Mouse (Mus musculus) liver, embryonic 14.5 days (tissue): ENCODE results near the gene Olfr933. TPM values are rescaled to one million over a fixed set of nuclear protein-coding genes. Genes with fewer than 3 reads are reported as not detected.

ENCODE experiments used
- ATAC-seq: fragments of 200-750 bp; cut with Nextera tagmentation; 2 replicates; pipeline ENCODE4 v1.8.0; 2017; ENCODE audit warnings: moderate number of reproducible peaks, mild to moderate bottlenecking, moderate library complexity; ENCODE audit not compliant: insufficient read depth
- DNase-seq, 3 experiments: peaks; one replicate each; pipeline ENCODE4 v3.0.0-alpha.2; 2012 to 2013; ENCODE audit warnings: low read depth in 3 of 3, low spot score in 3 of 3
- H3K27ac ChIP-seq: fragments of 300-500 bp; sonication (generic); 2 replicates; pipeline ENCODE4 v1.5.1; 2014; ENCODE audit warnings: moderate library complexity, mild to moderate bottlenecking, control low read depth, inconsistent platforms
- H3K27me3 ChIP-seq: fragments of 300-500 bp; sonication (generic); 2 replicates; pipeline ENCODE4 v1.6.1; 2014; ENCODE audit warnings: mild to moderate bottlenecking, low read length, moderate library complexity; ENCODE audit not compliant: control insufficient read depth, insufficient read depth
- H3K36me3 ChIP-seq: fragments of 300-500 bp; sonication (generic); replicated peaks from 2 replicates; pipeline ENCODE4 v1.6.1; 2014; ENCODE audit warnings: low read depth; ENCODE audit not compliant: control insufficient read depth, insufficient read depth
- H3K4me1 ChIP-seq, 2 experiments: fragments of 200-500 bp in 1 of 2; fragments of 300-500 bp in 1 of 2; sonication (generic) in 1 of 2; replicated peaks; 2 replicates each; pipeline ENCODE4 v1.6.1; 2012 to 2014; ENCODE audit warnings: antibody characterized with exemption in 1 of 2, inconsistent platforms in 1 of 2, low read length in 1 of 2; ENCODE audit not compliant: control insufficient read depth in 2 of 2, insufficient read depth in 2 of 2
- H3K4me2 ChIP-seq: fragments of 300-500 bp; sonication (generic); 2 replicates; pipeline ENCODE4 v1.6.1; 2014; ENCODE audit warnings: low read depth, mild to moderate bottlenecking, control low read depth, moderate library complexity
- H3K4me3 ChIP-seq, 2 experiments: fragments of 200-500 bp in 1 of 2; fragments of 300-500 bp in 1 of 2; sonication (generic) in 1 of 2; 2 replicates each; pipeline ENCODE4 v1.5.1; 2012 to 2014; ENCODE audit warnings: low read depth in 2 of 2, low read length in 2 of 2, mild to moderate bottlenecking in 2 of 2, control low read depth in 1 of 2, inconsistent platforms in 1 of 2, moderate library complexity in 1 of 2; ENCODE audit not compliant: insufficient read depth in 1 of 2
- H3K9ac ChIP-seq: fragments of 300-500 bp; sonication (generic); replicated peaks from 2 replicates; pipeline ENCODE4 v1.6.1; 2014; ENCODE audit warnings: mild to moderate bottlenecking, control low read depth, moderate library complexity
- H3K9me3 ChIP-seq: fragments of 300-500 bp; sonication (generic); 2 replicates; pipeline ENCODE4 v1.6.1; 2016; ENCODE audit warnings: low read length, mixed read lengths; ENCODE audit not compliant: control insufficient read depth
- CTCF ChIP-seq: IDR thresholded peaks from 2 replicates; pipeline ENCODE4 v1.5.1; 2016; ENCODE audit warnings: antibody characterized with exemption, low read depth, control low read depth
- EP300 ChIP-seq: IDR thresholded peaks from 2 replicates; pipeline ENCODE4 v1.6.1; 2016; ENCODE audit warnings: antibody characterized with exemption, low read depth
- WGBS: fragments of 180-500 bp; shearing (Covaris S2); extraction: QIAGEN DNeasy Blood & Tissue Kit; methylation state at CpG from one replicate; pipeline ENCODE4 v1.1.7; 2014; ENCODE audit not compliant: insufficient replicate concordance; 5-methylcytosine and 5-hydroxymethylcytosine counted together
- polyA plus RNA-seq, 2 experiments: library from polyadenylated mRNA; depleted of rRNA in 1 of 2; stranded (reverse) in 1 of 2; unstranded in 1 of 2; fragments of >200 nt; fragmentation: Nextera tagmentation in 1 of 2; extraction: Ambion mirVana in 1 of 2; gene quantifications; 2 replicates each; pipeline versions ENCODE4 v1.2.1 to v1.2.3; 2012 to 2014

Gene Olfr933
- polyA plus RNA-seq (2012; rRNA removed) (not detected in 2 replicates), polyA plus RNA-seq (2014; fragmentation: Nextera tagmentation; extraction: Ambion mirVana) (not detected in 2 replicates)

- Histone ChIP-seq H3K27me3 (no peaks in the 10 kb centered on the region), H3K27ac (no peak within 1 kb of the TSS), H3K4me2 (no peak within 1 kb of the TSS), H3K36me3 (no peaks in the 10 kb centered on the region), H3K9ac (no peak within 1 kb of the TSS), H3K4me1 (no peaks in the 10 kb centered on the region), H3K4me3 (no peak within 1 kb of the TSS), H3K9me3 (no peaks in the 10 kb centered on the region)
- ATAC-seq: no peak
- 58% methylated on average over 4 of the region's 4 CpGs for WGBS
- TF ChIP-seq CTCF: no peak
- TF ChIP-seq EP300: no peak
- no peak for DNase-seq
Measured at GRCm38 (mm10) chr9:38972013-38972412, at the start of gene Olfr933. TSS of gene Olfr933 (plus strand) at chr9:38972313.

DNA sequence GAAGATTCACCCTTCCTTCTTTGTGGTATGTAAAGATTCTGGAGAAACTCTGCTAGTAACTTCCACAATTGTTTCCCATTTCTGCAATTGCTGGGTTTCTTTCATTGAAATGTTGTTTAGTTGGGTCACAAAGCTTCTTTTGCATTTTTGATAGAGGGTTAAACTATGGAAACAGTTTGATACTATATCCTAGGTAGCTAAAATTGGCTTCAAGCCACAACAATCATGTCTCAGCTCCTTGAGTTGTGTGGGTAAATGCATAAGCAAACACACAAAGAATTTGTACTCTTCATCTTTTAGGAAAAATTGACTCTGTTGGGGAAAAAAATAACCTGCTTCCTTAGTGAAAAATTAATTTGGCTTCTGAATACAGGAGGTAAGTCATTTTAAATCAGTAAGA lies 42.6 kb upstream of the Olfr933 start, which contains the start of gene Olfr930:
Gene Olfr930 (plus strand): TSS at position 301 of the 400 bp plus-strand sequence.
- H3K4me3 ChIP-seq: no peak within 1 kb of the TSS
- H3K27ac ChIP-seq: no peak within 1 kb of the TSS
- ATAC-seq: no peak
- no peaks in the 10 kb centered on the region for H3K36me3 ChIP-seq
- no peaks in the 10 kb centered on the region for H3K27me3 ChIP-seq
- H3K4me2 ChIP-seq: no peak within 1 kb of the TSS
- TF ChIP-seq EP300: no peak
- TF ChIP-seq CTCF: no peak
- H3K4me1 ChIP-seq: no peaks in the 10 kb centered on the region
- H3K9ac ChIP-seq: no peak within 1 kb of the TSS
- DNase-seq: no peak
- H3K9me3 ChIP-seq: no peaks in the 10 kb centered on the region

- DNase-seq (no peak), ATAC-seq (no peak)
- WGBS: 46% methylated on average over 7 of the region's 7 CpGs
- Histone ChIP-seq H3K27me3 (no peaks in the 10 kb centered on the region), H3K36me3 (no peaks in the 10 kb centered on the region), H3K27ac (no peak overlapping the region), H3K4me3 (no peak overlapping the region), H3K9me3 (no peaks in the 10 kb centered on the region), H3K4me2 (no peak overlapping the region), H3K9ac (no peak overlapping the region), H3K4me1 (no peaks in the 10 kb centered on the region)
- no peak for TF ChIP-seq EP300
- TF ChIP-seq CTCF: no peak
Measured at GRCm38 (mm10) chr9:38953401-38954123, 18.6 kb upstream of the Olfr933 start.

- Histone ChIP-seq H3K36me3 (no peaks in the 10 kb centered on the region), H3K4me3 (no peak overlapping the region), H3K27me3 (no peaks in the 10 kb centered on the region), H3K4me1 (no peaks in the 10 kb centered on the region), H3K4me2 (no peak overlapping the region), H3K9me3 (no peaks in the 10 kb centered on the region), H3K9ac (no peak overlapping the region), H3K27ac (no peak overlapping the region)
- DNase-seq (no peak), ATAC-seq (no peak)
- no peak for TF ChIP-seq EP300
- no peak for TF ChIP-seq CTCF
- 68% methylated on average over 4 of the region's 4 CpGs for WGBS
Measured at GRCm38 (mm10) chr9:38954124-38954416, 18.0 kb upstream of the Olfr933 start.

DNA sequence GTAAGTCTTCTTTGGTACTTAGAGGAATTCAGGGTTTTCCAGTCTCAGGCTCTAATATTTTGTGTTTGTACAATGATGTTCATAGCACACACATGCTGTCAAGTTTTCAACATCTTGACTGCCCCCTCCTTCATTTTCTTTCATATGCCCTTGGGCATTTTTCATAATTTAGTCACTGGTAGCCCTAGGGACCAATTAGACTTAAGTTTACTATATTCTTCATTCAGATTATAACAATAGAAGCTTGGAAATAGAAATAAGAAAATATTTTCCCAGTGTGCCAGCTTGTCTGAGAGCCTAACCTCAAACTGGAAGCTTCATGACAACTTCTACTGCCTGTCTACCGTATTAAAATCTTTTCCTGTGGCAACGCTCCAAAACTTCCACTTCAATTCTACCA lies 16.1 kb downstream of the Olfr933 start, which contains the start of gene Olfr934:
Gene Olfr934 (minus strand): TSS at position 101 of the 400 bp plus-strand sequence.
- Histone ChIP-seq H3K4me3 (no peak within 1 kb of the TSS), H3K9ac (no peak within 1 kb of the TSS), H3K27ac (no peak within 1 kb of the TSS), H3K4me2 (no peak within 1 kb of the TSS), H3K36me3 (no peaks in the 10 kb centered on the region), H3K27me3 (no peaks in the 10 kb centered on the region), H3K9me3 (no peaks in the 10 kb centered on the region), H3K4me1 (no peaks in the 10 kb centered on the region)
- WGBS: 74% methylated on average over 2 of the region's 2 CpGs
- DNase-seq (no peak), ATAC-seq (no peak)
- TF ChIP-seq CTCF: no peak
- TF ChIP-seq EP300: no peak
